24 mouse cellular contexts compared by ENCODE assay signal in genomic region chr1:131814191-131814590, GRCm38 (mm10). TPM values are rescaled to one million over a fixed set of nuclear protein-coding genes. Genes with fewer than 3 reads are reported as not detected.
DNase-seq lines count a peak whose midpoint lies in the region; ATAC-seq and TF ChIP-seq lines count a peak whose summit lies in the region.
"Had no signal": no experiment of that assay in that cellular context is flagged by ENCODE, and none has a peak within 500 bp of the region (broad histone marks: within the 10 kb centered on the region; RNA-seq: fewer than 3 reads in every experiment).

No protein-coding gene starts in this region.

- 0 out of 2 replicates have a peak, but pooled peaks have one; percentile 1 for TF ChIP-seq CTCF in kidney, adult 2 months (conservative IDR thresholded peaks at IDR 0.05; ENCODE audit: insufficient read depth, insufficient read length, low read depth, low read length)
- TF ChIP-seq CTCF in thymus, adult 2 months (IDR thresholded peaks at IDR 0.05; ENCODE audit: borderline replicate concordance, control insufficient read depth, extremely low read depth, insufficient read depth, low read length, poor library complexity), result no peak
- TF ChIP-seq CTCF in stomach, postnatal 0 days (IDR thresholded peaks at IDR 0.05; ENCODE audit: low read depth), result peak; percentile 15

- WGBS in kidney, adult 2 months, result 87% methylated on average over 3 of the region's 3 CpGs
- WGBS in thymus, adult 2 months, result 88% methylated on average over 3 of the region's 3 CpGs
- 87% methylated on average over 3 of the region's 3 CpGs for WGBS in stomach, postnatal 0 days
- WGBS in limb, embryonic 10.5 days, result 82% methylated on average over 3 of the region's 3 CpGs

- no peaks in the 10 kb centered on the region for H3K4me1 ChIP-seq in kidney, adult 2 months (ENCODE audit: control insufficient read depth, insufficient read depth, low read length)
- no peaks in the 10 kb centered on the region for H3K4me1 ChIP-seq in thymus, adult 2 months (replicated peaks; ENCODE audit: control insufficient read depth, insufficient read depth, low read length)
- no peaks in the 10 kb centered on the region for H3K4me1 ChIP-seq in stomach, postnatal 0 days (replicated peaks; ENCODE audit: control insufficient read depth, insufficient read depth)
- peaks cover 9% of the 10 kb centered on the region; the same call in 1 of the 2 replicates for H3K4me1 ChIP-seq in limb, embryonic 10.5 days
- H3K4me1 ChIP-seq: forebrain, embryonic 13.5 days; limb, embryonic 13.5 days; megakaryocyte, embryonic 14.5 days; midbrain, embryonic 15.5 days; neural tube, embryonic 15.5 days had no signal

- no peak overlapping the region for H3K27ac ChIP-seq in kidney, adult 2 months (ENCODE audit: insufficient read depth, low read depth, low read length)
- H3K27ac ChIP-seq in thymus, adult 2 months (ENCODE audit: control insufficient read depth, insufficient read depth, low read length), result no peak overlapping the region
- H3K27ac ChIP-seq in stomach, postnatal 0 days (replicated peaks), result no peak overlapping the region
- no peak overlapping the region for H3K27ac ChIP-seq in limb, embryonic 10.5 days
- H3K27ac ChIP-seq: embryonic facial prominence, embryonic 10.5 days; forebrain, embryonic 13.5 days; limb, embryonic 13.5 days; midbrain, embryonic 15.5 days; neural tube, embryonic 15.5 days had no signal

- no peak for TF ChIP-seq POLR2A in kidney, adult 2 months (IDR thresholded peaks at IDR 0.05; ENCODE audit: low read depth, low read length)
- no peak for TF ChIP-seq POLR2A in thymus, adult 2 months (IDR thresholded peaks at IDR 0.05; ENCODE audit: control insufficient read depth, extremely low read depth, insufficient read depth, low read length, poor library complexity)

- H3K9me3 ChIP-seq in stomach, postnatal 0 days (ENCODE audit: control insufficient read depth, low read length), result no peaks in the 10 kb centered on the region
- H3K9me3 ChIP-seq in limb, embryonic 10.5 days (replicated peaks), result no peaks in the 10 kb centered on the region
- H3K9me3 ChIP-seq: embryonic facial prominence, embryonic 10.5 days; midbrain, embryonic 15.5 days; neural tube, embryonic 15.5 days had no signal

- no peaks in the 10 kb centered on the region for H3K27me3 ChIP-seq in kidney, adult 2 months (replicated peaks; ENCODE audit: control insufficient read depth, insufficient read depth, low read length)
- no peaks in the 10 kb centered on the region for H3K27me3 ChIP-seq in thymus, adult 2 months (ENCODE audit: control insufficient read depth, insufficient read depth, low read length)
- H3K27me3 ChIP-seq in stomach, postnatal 0 days (ENCODE audit: control insufficient read depth, insufficient read depth, low read length), result no peaks in the 10 kb centered on the region
- no peaks in the 10 kb centered on the region for H3K27me3 ChIP-seq in limb, embryonic 10.5 days (ENCODE audit: low read depth, poor library complexity, severe bottlenecking)
- H3K27me3 ChIP-seq: forebrain, embryonic 13.5 days; limb, embryonic 13.5 days; midbrain, embryonic 15.5 days; neural tube, embryonic 15.5 days had no signal

- no peaks in the 10 kb centered on the region for H3K36me3 ChIP-seq in kidney, adult 2 months (ENCODE audit: control insufficient read depth, insufficient read depth, low read length)
- no peaks in the 10 kb centered on the region for H3K36me3 ChIP-seq in thymus, adult 2 months (ENCODE audit: control insufficient read depth, insufficient read depth, low read length)
- no peaks in the 10 kb centered on the region for H3K36me3 ChIP-seq in stomach, postnatal 0 days (ENCODE audit: control insufficient read depth, insufficient read depth, low read length)
- no peaks in the 10 kb centered on the region for H3K36me3 ChIP-seq in limb, embryonic 10.5 days
- H3K36me3 ChIP-seq: embryonic facial prominence, embryonic 10.5 days; limb, embryonic 13.5 days; midbrain, embryonic 15.5 days; neural tube, embryonic 15.5 days had no signal

- no peak for TF ChIP-seq EP300 in stomach, postnatal 0 days (optimal IDR thresholded peaks at IDR 0.05)

- H3K9ac ChIP-seq in stomach, postnatal 0 days (ENCODE audit: low read length), result no peak overlapping the region
- H3K9ac ChIP-seq: forebrain, embryonic 13.5 days; limb, embryonic 13.5 days; midbrain, embryonic 15.5 days; neural tube, embryonic 15.5 days had no signal

- no peak overlapping the region for H3K4me2 ChIP-seq in stomach, postnatal 0 days (replicated peaks; ENCODE audit: low read depth)
- H3K4me2 ChIP-seq: forebrain, embryonic 13.5 days; limb, embryonic 13.5 days; midbrain, embryonic 15.5 days; neural tube, embryonic 15.5 days had no signal

- H3K4me3 ChIP-seq in kidney, adult 2 months (ENCODE audit: insufficient read depth, low read depth, low read length), result no peak overlapping the region
- no peak overlapping the region for H3K4me3 ChIP-seq in thymus, adult 2 months (ENCODE audit: control insufficient read depth, insufficient read depth, low read length)
- H3K4me3 ChIP-seq in stomach, postnatal 0 days (ENCODE audit: low read depth, low read length), result no peak overlapping the region
- no peak overlapping the region for H3K4me3 ChIP-seq in limb, embryonic 10.5 days
- H3K4me3 ChIP-seq: embryonic facial prominence, embryonic 10.5 days; forebrain, embryonic 13.5 days; limb, embryonic 13.5 days; megakaryocyte, embryonic 14.5 days; midbrain, embryonic 15.5 days; myocyte; neural tube, embryonic 15.5 days had no signal

- ATAC-seq in stomach, postnatal 0 days (ENCODE audit: low FRiP score, low TSS enrichment), result no peak
- ATAC-seq: forebrain, embryonic 13.5 days; hindbrain, embryonic 16.5 days; midbrain, embryonic 15.5 days had no signal

- no peak for DNase-seq in kidney, adult 2 months
- no peak for DNase-seq in kidney, adult 9 months
- peak; percentile 37 for DNase-seq in thymus, adult 2 months
- no peak for DNase-seq in thymus, adult 18-20 months
- DNase-seq in MEL-GATA-1-ER (ENCODE audit: extremely low read depth, low read depth), result peak; percentile 8
- no peak for DNase-seq in stomach, postnatal 0 days (ENCODE audit: low spot score)
- DNase-seq in MN1 (ENCODE audit: low spot score), result no peak
- no peak for DNase-seq in limb, embryonic 10.5 days (ENCODE audit: low spot score)
- DNase-seq: adrenal gland, postnatal 14 days; cerebellum, adult 11 months; gastrocnemius, postnatal 14 days; heart, adult 18-20 months; kidney, adult 18-20 months; kidney, postnatal 36 days; right cerebral cortex, postnatal 14 days; spleen, adult 18-20 months had no signal

RNA-seq across cellular contexts. Expression of gene Slc41a1, which starts 13.1 kb away (rescaled TPM):
- polyA plus RNA-seq in kidney, adult 2 months (2012; rRNA removed), result 22.4 and 27.8 TPM in 2 replicates
- 64.7 and 73.5 TPM in 2 replicates for polyA plus RNA-seq in thymus, adult 2 months (2012; rRNA removed)
- 7.0 and 7.1 TPM in 2 replicates for polyA plus RNA-seq in stomach, postnatal 0 days (2015; fragmentation: Nextera tagmentation; extraction: Ambion mirVana)
- polyA plus RNA-seq in limb, embryonic 10.5 days (2016; fragmentation: Nextera tagmentation; extraction: Ambion mirVana), result 11.1 and 13.0 TPM in 2 replicates

RNA-seq across cellular contexts. Expression of gene Pm20d1, which starts 17.0 kb away (rescaled TPM):
- polyA plus RNA-seq in kidney, adult 2 months (2012; rRNA removed), result 26.3 and 27.7 TPM in 2 replicates
- 1.3 TPM in 2 replicates for polyA plus RNA-seq in thymus, adult 2 months (2012; rRNA removed)
- 1.1 and 1.4 TPM in 2 replicates for polyA plus RNA-seq in stomach, postnatal 0 days (2015; fragmentation: Nextera tagmentation; extraction: Ambion mirVana)
- 2.8 and 3.5 TPM in 2 replicates for polyA plus RNA-seq in limb, embryonic 10.5 days (2016; fragmentation: Nextera tagmentation; extraction: Ambion mirVana)

RNA-seq across cellular contexts. Expression of gene Rab29, which starts 52.8 kb away (rescaled TPM):
- polyA plus RNA-seq in kidney, adult 2 months (2012; rRNA removed), result 27.0 and 33.8 TPM in 2 replicates
- polyA plus RNA-seq in thymus, adult 2 months (2012; rRNA removed), result 42.3 and 49.6 TPM in 2 replicates
- 21.4 and 21.6 TPM in 2 replicates for polyA plus RNA-seq in stomach, postnatal 0 days (2015; fragmentation: Nextera tagmentation; extraction: Ambion mirVana)
- polyA plus RNA-seq in limb, embryonic 10.5 days (2016; fragmentation: Nextera tagmentation; extraction: Ambion mirVana), result 6.1 and 8.6 TPM in 2 replicates

Comparison
In these comparisons a context has a peak if more than half of its experiments do, and no peak if none do; other contexts are left out.
1. DNase-seq: peak in thymus, adult 2 months (single experiment) and MEL-GATA-1-ER (single experiment); none in kidney, adult 2 months (single experiment), kidney, adult 9 months (single experiment), thymus, adult 18-20 months (0 of 2), stomach, postnatal 0 days (single experiment), MN1 (single experiment) and limb, embryonic 10.5 days (single experiment).